Mouse (Mus musculus): Measurements from ENCODE around the gene Myef2.
"Not testable (repeated sequence)": the region's sequence is repeated elsewhere in the genome, so short reads cannot be mapped to it uniquely, and the experiment has no call there.

The Myef2 gene

GRCm38 (mm10) chr2:125123477-125123852, at the start of gene Myef2:
Myef2 (minus strand) TSS chr2:125123661.
- DNase-seq (ENCODE audit: low spot score in 2 of 2) = peak; percentile 61 to 71

- no peak for DNase-seq (ENCODE audit: low spot score in 2 of 2)
Observed at GRCm38 (mm10) chr2:125162012-125162470, 38.6 kb upstream of the Myef2 start.

- DNase-seq (ENCODE audit: low spot score in 2 of 2) = no peak
Observed at GRCm38 (mm10) chr2:125155504-125155903, 32.0 kb upstream of the Myef2 start.

- no peak for DNase-seq (ENCODE audit: low spot score in 2 of 2)
Observed at GRCm38 (mm10) chr2:125154294-125154693, 30.8 kb upstream of the Myef2 start.

- DNase-seq (ENCODE audit: low spot score in 2 of 2) = no peak
Observed at GRCm38 (mm10) chr2:125152388-125152787, 28.9 kb upstream of the Myef2 start, which contains the start of gene Slc12a1. Slc12a1 (plus strand) TSS chr2:125152505.

- no peak for DNase-seq (ENCODE audit: low spot score in 2 of 2)
Observed at GRCm38 (mm10) chr2:125142336-125142735, 18.9 kb upstream of the Myef2 start.

GRCm38 (mm10) chr2:125136846-125137245, 13.4 kb upstream of the Myef2 start:
- no peak for DNase-seq (ENCODE audit: low spot score in 2 of 2)

GRCm38 (mm10) chr2:125135903-125136811, 12.7 kb upstream of the Myef2 start, which contains the start of gene Ctxn2:
Ctxn2 (plus strand) TSS chr2:125136692.
- DNase-seq (ENCODE audit: low spot score in 2 of 2) = peak in 1 of 2 experiments; percentile 27

GRCm38 (mm10) chr2:125134113-125134512, 10.7 kb upstream of the Myef2 start:
- DNase-seq (ENCODE audit: low spot score in 2 of 2) = no peak

GRCm38 (mm10) chr2:125126792-125127191, 3.3 kb upstream of the Myef2 start:
- DNase-seq (ENCODE audit: low spot score in 2 of 2) = no peak

GRCm38 (mm10) chr2:125125824-125126223, 2.4 kb upstream of the Myef2 start:
- no peak for DNase-seq (ENCODE audit: low spot score in 2 of 2)

GRCm38 (mm10) chr2:125122624-125123476, 611 bp downstream of the Myef2 start:
- DNase-seq (ENCODE audit: low spot score in 2 of 2) = peak; percentile 52 to 54

- no peak for DNase-seq (ENCODE audit: low spot score in 2 of 2)
Observed at GRCm38 (mm10) chr2:125122288-125122623, 1.2 kb downstream of the Myef2 start.

- no peak for DNase-seq (ENCODE audit: low spot score in 2 of 2)
Observed at GRCm38 (mm10) chr2:125119381-125120110, 3.9 kb downstream of the Myef2 start.

GRCm38 (mm10) chr2:125106536-125106935, 16.9 kb downstream of the Myef2 start:
- not testable (repeated sequence) for DNase-seq (ENCODE audit: low spot score in 2 of 2)

- DNase-seq (ENCODE audit: low spot score in 2 of 2) = not testable (repeated sequence)
Observed at GRCm38 (mm10) chr2:125104491-125104890, 19.0 kb downstream of the Myef2 start.

- DNase-seq (ENCODE audit: low spot score in 2 of 2) = not testable (repeated sequence)
Observed at GRCm38 (mm10) chr2:125092123-125092522, 31.3 kb downstream of the Myef2 start.

GRCm38 (mm10) chr2:125088757-125089156, 34.7 kb downstream of the Myef2 start:
- no peak for DNase-seq (ENCODE audit: low spot score in 2 of 2)

GRCm38 (mm10) chr2:125083879-125084278, 39.6 kb downstream of the Myef2 start:
- DNase-seq (ENCODE audit: low spot score in 2 of 2) = no peak

GRCm38 (mm10) chr2:125073056-125073780, 50.2 kb downstream of the Myef2 start:
- DNase-seq (ENCODE audit: low spot score in 2 of 2) = peak; percentile 40 to 65

- no peak for DNase-seq (ENCODE audit: low spot score in 2 of 2)
Observed at GRCm38 (mm10) chr2:125068696-125069095, 54.8 kb downstream of the Myef2 start.
